Mouse (Mus musculus) regulatory T cell (primary cell): ENCODE results near the gene Slpi.

Source experiments
- in situ Hi-C: fragments of 300-600 bp; cut with MboI, MseI; formaldehyde crosslinking; loops from one replicate; pipeline ENCODE4 v1.15.1; 2025; ENCODE audit warnings: high pct_unique_total_duplicates

Slpi gene

GRCm38 (mm10) chr2:164389020-164389419, at the start of gene Slpi:
TSS of gene Slpi (minus strand) at chr2:164389095.
- in situ Hi-C loops, result no loop called here

GRCm38 (mm10) chr2:164438257-164438656, 49.4 kb upstream of the Slpi start:
- in situ Hi-C loops, result loop anchor here (25.0 kb wide), 1 partner anchor 299 kb away; the partner anchor contains the start of genes Dnttip1 and Wfdc3

DNA sequence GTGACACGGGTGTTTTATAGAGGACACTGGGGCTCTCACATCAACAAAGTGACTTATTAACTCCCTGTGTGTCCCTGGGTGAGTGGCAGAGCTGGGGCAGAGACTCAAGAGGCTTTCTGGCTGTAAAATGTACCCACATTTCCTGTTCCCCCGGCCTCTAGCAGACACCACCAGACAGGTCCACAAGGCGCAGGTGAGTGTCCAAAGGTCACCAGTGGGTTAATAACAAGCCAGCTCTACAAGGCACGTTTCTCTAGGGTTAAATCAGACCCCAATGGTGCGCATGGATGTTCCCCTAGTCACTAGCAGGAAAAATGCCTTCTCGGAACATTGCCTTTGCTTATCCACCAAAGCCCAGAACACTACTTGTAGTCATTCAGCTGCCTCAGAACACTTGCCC, 48.8 kb upstream of the Slpi start:
- in situ Hi-C loops, result loop anchor here (25.0 kb wide), 1 partner anchor 300 kb away; the partner anchor contains the start of genes Dnttip1 and Wfdc3

GRCm38 (mm10) chr2:164436961-164437360, 48.1 kb upstream of the Slpi start:
- in situ Hi-C loops, result loop anchor here (25.0 kb wide), 1 partner anchor 300 kb away; the partner anchor contains the start of genes Dnttip1 and Wfdc3

DNA sequence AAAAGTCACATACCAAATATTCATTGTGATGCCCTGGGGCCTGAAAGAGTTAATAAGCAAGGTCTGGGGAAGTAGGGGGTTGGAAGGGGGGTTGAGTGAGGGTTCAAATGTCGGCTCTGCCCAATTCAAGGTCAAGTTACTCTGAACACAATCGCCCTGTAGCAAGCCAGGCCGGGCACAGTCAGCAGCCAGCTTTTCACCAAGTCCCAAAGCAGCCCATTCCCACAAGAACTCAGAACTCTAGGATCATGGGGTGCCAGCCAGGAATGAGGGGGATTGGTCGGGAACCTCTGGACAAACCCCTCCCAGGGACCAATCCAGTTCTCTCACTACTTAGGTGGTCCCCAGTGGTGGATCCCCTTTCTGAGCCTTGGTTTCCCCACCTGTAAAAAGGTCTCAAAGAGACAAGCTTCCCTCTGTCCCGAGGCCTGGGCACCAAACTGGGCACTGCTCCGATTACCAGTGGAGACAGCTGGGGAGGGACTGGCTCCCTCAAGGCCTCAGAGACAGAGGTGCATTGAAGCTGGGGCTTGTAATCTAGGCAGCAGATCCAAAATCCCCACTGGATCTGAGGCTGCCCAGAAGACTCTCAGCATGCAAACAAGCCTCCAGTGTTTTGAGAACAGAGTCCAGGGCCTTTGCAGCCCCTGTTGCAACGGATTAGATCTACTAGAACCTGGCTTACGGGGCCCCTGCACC, 47.5 kb upstream of the Slpi start:
- in situ Hi-C loops, result loop anchor here (25.0 kb wide), 1 partner anchor 301 kb away; the partner anchor contains the start of genes Dnttip1 and Wfdc3

DNA sequence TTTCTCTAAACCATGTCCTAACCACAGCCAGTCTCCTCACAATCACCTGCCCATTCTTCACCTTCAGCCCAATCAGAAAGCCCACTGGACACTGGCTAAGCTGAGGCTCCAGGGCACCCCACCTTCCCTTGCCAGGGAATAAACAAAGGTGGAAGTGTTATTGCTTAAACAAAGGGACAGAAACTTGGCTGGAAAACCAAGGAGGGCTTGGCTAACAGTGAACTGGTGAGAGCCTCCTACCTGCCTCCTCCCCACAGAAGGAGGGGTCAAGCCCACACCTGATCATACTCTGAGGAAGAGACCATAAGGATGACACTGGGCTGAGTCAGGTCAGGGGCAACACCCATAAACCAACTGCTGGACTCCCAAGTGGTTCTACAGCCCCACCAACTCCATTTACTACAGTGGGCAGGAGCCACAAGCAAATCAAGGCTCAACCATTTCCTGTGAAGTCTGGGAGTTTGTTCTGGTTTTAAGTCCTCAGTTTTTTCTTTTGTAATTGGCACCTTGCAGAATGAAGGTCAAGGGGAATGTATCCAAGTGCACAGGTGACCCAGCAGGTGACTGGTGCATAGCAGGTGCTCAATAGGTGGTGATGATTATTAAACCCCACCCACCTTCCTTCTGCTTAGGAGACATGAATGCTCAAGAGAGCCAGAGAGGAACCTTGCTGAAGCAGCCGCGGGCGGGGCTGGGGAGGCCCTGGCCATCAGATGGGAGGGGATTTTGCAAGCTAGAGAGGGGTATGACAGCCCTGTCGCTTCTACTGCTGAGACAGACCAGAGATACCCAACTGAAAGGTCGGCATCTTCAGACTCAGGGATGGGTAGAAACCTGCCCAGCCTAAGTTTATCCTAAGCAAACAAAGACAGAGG, 46.6 kb upstream of the Slpi start:
- in situ Hi-C loops, result loop anchor here (25.0 kb wide), 1 partner anchor 302 kb away; the partner anchor contains the start of genes Dnttip1 and Wfdc3

- in situ Hi-C loops, result loop anchor here (25.0 kb wide), 1 partner anchor 303 kb away; the partner anchor contains the start of genes Dnttip1 and Wfdc3
Observed at GRCm38 (mm10) chr2:164434681-164435080, 45.8 kb upstream of the Slpi start.

- in situ Hi-C loops, result loop anchor here (25.0 kb wide), 1 partner anchor 304 kb away; the partner anchor contains the start of genes Dnttip1 and Wfdc3
Observed at GRCm38 (mm10) chr2:164433278-164433895, 44.5 kb upstream of the Slpi start.

GRCm38 (mm10) chr2:164432541-164433191, 43.8 kb upstream of the Slpi start:
- in situ Hi-C loops, result loop anchor here (25.0 kb wide), 1 partner anchor 305 kb away; the partner anchor contains the start of genes Dnttip1 and Wfdc3

DNA sequence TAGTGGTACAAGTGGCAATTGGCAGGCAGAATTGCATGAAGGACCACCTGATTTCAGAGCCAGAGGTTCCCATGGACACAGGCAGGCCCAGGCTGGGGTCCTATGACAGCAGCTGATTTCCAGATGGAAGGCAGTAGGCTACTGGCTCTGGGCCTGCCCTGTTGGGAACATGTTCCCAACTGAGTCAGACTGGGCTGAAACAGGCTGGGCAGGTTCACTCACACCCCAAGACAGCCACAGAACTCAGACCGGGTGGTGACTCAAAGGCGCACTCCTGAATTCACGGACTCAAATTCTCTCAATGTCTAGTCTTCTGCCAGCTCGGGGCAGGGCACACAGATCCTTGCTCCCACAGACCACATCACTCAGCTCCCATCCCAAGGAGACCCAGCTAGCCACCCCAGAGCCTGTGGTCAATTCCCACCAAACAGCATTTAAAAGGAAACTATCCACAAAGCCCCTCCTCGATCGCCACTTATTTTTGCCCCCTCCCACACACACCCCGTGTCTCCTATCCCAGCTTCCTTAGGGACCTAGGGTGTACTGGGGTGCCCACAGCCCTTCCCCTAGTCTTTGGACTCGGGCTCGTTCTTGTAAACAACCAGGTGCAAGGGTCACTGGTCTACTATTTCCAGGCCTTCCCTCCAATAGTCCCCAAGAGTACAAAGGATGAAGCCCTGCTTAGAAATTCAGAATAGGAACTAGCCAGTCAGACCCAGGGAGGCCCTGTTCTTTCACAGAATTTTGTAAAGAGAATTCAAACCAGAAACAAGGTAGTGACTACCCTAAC, 43.0 kb upstream of the Slpi start:
- in situ Hi-C loops, result loop anchor here (25.0 kb wide), 1 partner anchor 305 kb away; the partner anchor contains the start of genes Dnttip1 and Wfdc3

- in situ Hi-C loops, result loop anchor here (25.0 kb wide), 1 partner anchor 307 kb away; the partner anchor contains the start of genes Dnttip1 and Wfdc3
Observed at GRCm38 (mm10) chr2:164430697-164431096, 41.8 kb upstream of the Slpi start.

DNA sequence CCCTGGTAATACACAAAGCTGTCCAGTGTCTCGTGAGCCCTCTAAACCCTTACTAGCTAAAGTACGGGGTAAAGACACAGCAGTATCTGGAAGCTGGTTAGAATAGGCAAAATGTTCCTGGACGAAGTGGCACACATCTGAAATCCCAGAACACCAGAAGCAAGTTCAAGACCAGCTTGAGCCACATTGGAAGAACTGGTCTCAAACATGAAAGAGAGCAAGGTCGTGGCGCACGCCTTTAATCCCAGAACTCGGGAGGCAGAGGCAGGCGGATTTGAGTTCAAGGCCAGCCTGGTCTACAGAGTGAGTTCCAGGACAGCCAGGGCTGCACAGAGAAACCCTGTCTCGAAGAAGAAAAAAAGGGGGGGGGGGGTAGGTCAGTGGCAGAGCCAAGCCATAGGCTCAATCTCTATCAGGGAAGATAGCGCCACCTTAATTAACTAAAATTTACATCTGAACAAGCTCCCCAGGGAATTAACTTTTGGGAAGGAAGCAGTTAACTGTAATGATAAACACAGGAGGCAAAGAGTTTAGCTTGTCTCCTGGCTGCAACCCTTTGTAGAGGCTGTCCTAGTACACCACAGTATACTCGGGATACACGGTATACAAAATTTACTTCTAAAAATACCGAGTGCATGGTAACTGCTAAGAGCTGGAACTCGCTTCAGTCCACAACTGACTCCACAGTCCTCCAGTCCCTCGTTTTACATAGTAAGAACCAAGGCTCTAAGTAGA, 41.2 kb upstream of the Slpi start:
- in situ Hi-C loops, result loop anchor here (25.0 kb wide), 1 partner anchor 307 kb away; the partner anchor contains the start of genes Dnttip1 and Wfdc3

GRCm38 (mm10) chr2:164428451-164428850, 39.6 kb upstream of the Slpi start:
- in situ Hi-C loops, result loop anchor here (25.0 kb wide), 1 partner anchor 309 kb away; the partner anchor contains the start of genes Dnttip1 and Wfdc3

- in situ Hi-C loops, result loop anchor here (25.0 kb wide), 1 partner anchor 310 kb away; the partner anchor contains the start of genes Dnttip1 and Wfdc3
Observed at GRCm38 (mm10) chr2:164426952-164427351, 38.1 kb upstream of the Slpi start.

DNA sequence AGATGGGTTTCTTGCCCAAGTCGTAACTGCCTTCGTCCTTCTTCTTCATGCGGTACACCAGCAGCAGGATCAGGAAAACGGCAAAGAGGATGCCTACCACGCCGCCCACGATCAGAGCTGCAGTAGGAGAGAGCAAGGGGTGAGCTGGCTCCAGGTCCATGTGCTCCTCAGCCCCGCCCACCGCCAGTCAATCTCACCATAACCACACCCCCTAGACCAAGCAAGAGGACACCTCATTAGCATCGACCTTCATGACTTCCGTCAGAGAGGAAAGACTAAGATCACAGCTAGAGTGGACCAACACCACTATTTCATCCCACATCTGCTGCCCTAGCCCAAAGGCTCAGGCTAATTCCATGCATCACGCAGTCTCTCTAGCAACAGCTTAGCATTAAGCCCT, 37.2 kb upstream of the Slpi start:
- in situ Hi-C loops, result loop anchor here (25.0 kb wide), 1 partner anchor 311 kb away; the partner anchor contains the start of genes Dnttip1 and Wfdc3

- in situ Hi-C loops, result loop anchor here (25.0 kb wide), 1 partner anchor 312 kb away; the partner anchor contains the start of genes Dnttip1 and Wfdc3
Observed at GRCm38 (mm10) chr2:164425401-164425800, 36.5 kb upstream of the Slpi start.

GRCm38 (mm10) chr2:164424406-164424805, 35.5 kb upstream of the Slpi start:
- in situ Hi-C loops, result no loop called here

DNA sequence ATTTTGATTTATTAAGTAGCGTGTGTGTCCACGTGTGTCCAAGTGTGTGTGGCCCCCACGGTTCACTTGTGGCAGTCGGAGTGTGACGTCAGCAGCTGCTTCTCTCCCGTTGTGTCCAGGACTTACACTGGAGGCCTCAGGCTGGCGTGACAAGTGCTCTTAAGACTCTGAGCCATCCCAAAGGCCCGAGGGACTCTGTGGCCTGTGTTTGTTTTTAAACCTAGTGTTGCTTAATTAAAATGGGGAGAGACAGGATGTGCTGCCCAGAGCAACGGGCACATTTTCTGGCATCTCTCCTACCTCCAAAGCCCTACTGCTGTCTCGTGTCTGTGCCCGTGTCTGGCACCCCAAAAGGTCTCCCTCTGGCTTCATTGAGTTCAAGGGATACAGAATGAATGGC, 34.6 kb upstream of the Slpi start:
- in situ Hi-C loops, result no loop called here
